Mouse (Mus musculus): ENCODE results near the gene Slit3. TPM values are rescaled to one million over a fixed set of nuclear protein-coding genes. Genes with fewer than 3 reads are reported as not detected.

The Slit3 gene
- total and polyA plus RNA-seq, 3 experiments = 0.55 to 4.8 (median 2.8) TPM

- Histone ChIP-seq H3K4me2 (ENCODE audit: insufficient read depth, low read depth, poor library complexity, severe bottlenecking) (no peak overlapping the region), H3K27ac (ENCODE audit: insufficient read depth, low read depth) (no peak overlapping the region)
- in situ Hi-C loops (cut with MboI; ENCODE audit: low pct_ligation_motif_present, low pct_unique_long_range_greater_than_20kb, low sequenced_read_pairs) = no loop called here
Measured at GRCm38 (mm10) chr11:35325131-35325995, 204.3 kb downstream of the Slit3 start.

GRCm38 (mm10) chr11:35326346-35326745 lies 205.3 kb downstream of the Slit3 start:
- no peak for TF ChIP-seq BHLHE40 (IDR thresholded peaks at IDR 0.05; ENCODE audit: low read depth, low read length)
- TF ChIP-seq JUN (IDR thresholded peaks at IDR 0.05; ENCODE audit: insufficient read depth, low read depth, low read length) = no peak
- TF ChIP-seq KAT2A (IDR thresholded peaks at IDR 0.05; ENCODE audit: insufficient replicate concordance, low read length) = no peak
- no peak for TF ChIP-seq UBTF (IDR thresholded peaks at IDR 0.05; ENCODE audit: low read depth, low read length)
- TF ChIP-seq ETS1 (conservative IDR thresholded peaks at IDR 0.05; ENCODE audit: low read depth, low read length) = no peak
- no peak for TF ChIP-seq E2F4 (IDR thresholded peaks at IDR 0.05; ENCODE audit: insufficient replicate concordance, low read depth, low read length)
- TF ChIP-seq RCOR1 (conservative IDR thresholded peaks at IDR 0.05; ENCODE audit: low read depth, low read length) = no peak
- Histone ChIP-seq H3K36me3 (replicated peaks in 1 of 2; ENCODE audit: control insufficient read depth in 1 of 2, insufficient read depth in 1 of 2, low read length in 1 of 2) (no peaks in the 10 kb centered on the region), H3K79me2 (replicated peaks; ENCODE audit: control insufficient read depth, extremely low read depth, insufficient read depth, poor library complexity, severe bottlenecking) (no peaks in the 10 kb centered on the region), H3K9ac (ENCODE audit: insufficient read depth, low read depth) (no peak overlapping the region), H3K9me3 (replicated peaks; ENCODE audit: low read length) (no peaks in the 10 kb centered on the region), H3K27ac (ENCODE audit: insufficient read depth, low read depth) (no peak overlapping the region), H3K4me2 (ENCODE audit: insufficient read depth, low read depth, poor library complexity, severe bottlenecking) (no peak overlapping the region), H3K4me3 (replicated peaks in 1 of 3; ENCODE audit: low read depth in 2 of 3, low read length in 2 of 3, poor library complexity in 1 of 3) (no peak overlapping the region), H3K4me1 (ENCODE audit: control insufficient read depth in 1 of 2, insufficient read depth in 2 of 2) (no peaks in the 10 kb centered on the region), H3K27me3 (replicated peaks) (peaks cover 7% of the 10 kb centered on the region)
- in situ Hi-C loops (cut with MboI; ENCODE audit: low pct_ligation_motif_present, low pct_unique_long_range_greater_than_20kb, low sequenced_read_pairs) (no loop called here), dilution Hi-C loops (cut with MboI; ENCODE audit: extremely low pct_ligation_motif_present, extremely low pct_unique_long_range_greater_than_20kb, low sequenced_read_pairs) (no loop called here)
- no peak for DNase-seq (ENCODE audit: extremely low read depth)

More at GRCm38 (mm10) chr11:35325131-35325995, 204.3 kb downstream of the Slit3 start:
- Histone ChIP-seq H3K36me3 (replicated peaks in 1 of 2; ENCODE audit: control insufficient read depth in 1 of 2, insufficient read depth in 1 of 2, low read length in 1 of 2) (no peaks in the 10 kb centered on the region), H3K27me3 (replicated peaks) (peaks cover under 1% of the 10 kb centered on the region), H3K79me2 (replicated peaks; ENCODE audit: control insufficient read depth, extremely low read depth, insufficient read depth, poor library complexity, severe bottlenecking) (no peaks in the 10 kb centered on the region), H3K9me3 (replicated peaks; ENCODE audit: low read length) (no peaks in the 10 kb centered on the region), H3K4me3 (replicated peaks in 1 of 3; ENCODE audit: low read depth in 2 of 3, low read length in 2 of 3, poor library complexity in 1 of 3) (no peak overlapping the region), H3K4me1 (ENCODE audit: control insufficient read depth in 1 of 2, insufficient read depth in 2 of 2) (no peaks in the 10 kb centered on the region), H3K9ac (ENCODE audit: insufficient read depth, low read depth) (no peak overlapping the region)
- dilution Hi-C loops (cut with MboI; ENCODE audit: extremely low pct_ligation_motif_present, extremely low pct_unique_long_range_greater_than_20kb, low sequenced_read_pairs) = no loop called here
- DNase-seq (ENCODE audit: extremely low read depth) = no peak
- TF ChIP-seq ELF1 (IDR thresholded peaks at IDR 0.05; ENCODE audit: low read depth, low read length) = no peak
- TF ChIP-seq HCFC1 (IDR thresholded peaks at IDR 0.05; ENCODE audit: low read depth, low read length) = no peak
- TF ChIP-seq E2F4 (IDR thresholded peaks at IDR 0.05; ENCODE audit: insufficient replicate concordance, low read depth, low read length) = no peak
- TF ChIP-seq CHD1 (IDR thresholded peaks at IDR 0.05; ENCODE audit: low read depth, low read length) = no peak
- no peak for TF ChIP-seq CHD2 (IDR thresholded peaks at IDR 0.05; ENCODE audit: low read length)
- no peak for TF ChIP-seq MYC (IDR thresholded peaks at IDR 0.05; ENCODE audit: low read depth, low read length)
- no peak for TF ChIP-seq JUND (conservative IDR thresholded peaks at IDR 0.05; ENCODE audit: low read depth, low read length)
